Mouse (Mus musculus): Measurements from ENCODE around the gene Radil.

Radil gene

GRCm38 (mm10) chr5:142555866-142556265, 5.0 kb upstream of the Radil start:
- no peak for TF ChIP-seq GATA4 (IDR thresholded peaks at IDR 0.05; ENCODE audit: insufficient replicate concordance, low read length)

GRCm38 (mm10) chr5:142549961-142550705, 765 bp downstream of the Radil start:
- TF ChIP-seq GATA4 (IDR thresholded peaks at IDR 0.05; ENCODE audit: insufficient replicate concordance, low read length): no peak

- TF ChIP-seq GATA4 (IDR thresholded peaks at IDR 0.05; ENCODE audit: insufficient replicate concordance, low read length): no peak
Observed at GRCm38 (mm10) chr5:142549441-142549840, 1.5 kb downstream of the Radil start.

- TF ChIP-seq GATA4 (IDR thresholded peaks at IDR 0.05; ENCODE audit: insufficient replicate concordance, low read length): no peak
Observed at GRCm38 (mm10) chr5:142547066-142547465, 3.8 kb downstream of the Radil start.

GRCm38 (mm10) chr5:142546344-142546743, 4.6 kb downstream of the Radil start:
- TF ChIP-seq GATA4 (IDR thresholded peaks at IDR 0.05; ENCODE audit: insufficient replicate concordance, low read length): no peak

- no peak for TF ChIP-seq GATA4 (IDR thresholded peaks at IDR 0.05; ENCODE audit: insufficient replicate concordance, low read length)
Observed at GRCm38 (mm10) chr5:142545014-142545795, 5.7 kb downstream of the Radil start.

- TF ChIP-seq GATA4 (IDR thresholded peaks at IDR 0.05; ENCODE audit: insufficient replicate concordance, low read length): no peak
Observed at GRCm38 (mm10) chr5:142537286-142537685, 13.6 kb downstream of the Radil start.

GRCm38 (mm10) chr5:142535388-142535787, 15.5 kb downstream of the Radil start:
- no peak for TF ChIP-seq GATA4 (IDR thresholded peaks at IDR 0.05; ENCODE audit: insufficient replicate concordance, low read length)

- TF ChIP-seq GATA4 (IDR thresholded peaks at IDR 0.05; ENCODE audit: insufficient replicate concordance, low read length): no peak
Observed at GRCm38 (mm10) chr5:142529915-142530314, 21.0 kb downstream of the Radil start, which contains the start of gene Papolb. Papolb (minus strand) TSS chr5:142530076.

- TF ChIP-seq GATA4 (IDR thresholded peaks at IDR 0.05; ENCODE audit: insufficient replicate concordance, low read length): no peak
Observed at GRCm38 (mm10) chr5:142524711-142525464, 26.0 kb downstream of the Radil start.

- no peak for TF ChIP-seq GATA4 (IDR thresholded peaks at IDR 0.05; ENCODE audit: insufficient replicate concordance, low read length)
Observed at GRCm38 (mm10) chr5:142521195-142521866, 29.6 kb downstream of the Radil start.

- no peak for TF ChIP-seq GATA4 (IDR thresholded peaks at IDR 0.05; ENCODE audit: insufficient replicate concordance, low read length)
Observed at GRCm38 (mm10) chr5:142520360-142520759, 30.5 kb downstream of the Radil start.

- TF ChIP-seq GATA4 (IDR thresholded peaks at IDR 0.05; ENCODE audit: insufficient replicate concordance, low read length): no peak
Observed at GRCm38 (mm10) chr5:142518973-142519372, 31.9 kb downstream of the Radil start.

- no peak for TF ChIP-seq GATA4 (IDR thresholded peaks at IDR 0.05; ENCODE audit: insufficient replicate concordance, low read length)
Observed at GRCm38 (mm10) chr5:142512112-142512511, 38.8 kb downstream of the Radil start.

GRCm38 (mm10) chr5:142510061-142510414, 40.9 kb downstream of the Radil start:
- no peak for TF ChIP-seq GATA4 (IDR thresholded peaks at IDR 0.05; ENCODE audit: insufficient replicate concordance, low read length)
